Mouse (Mus musculus): ENCODE results near the gene Arf1. TPM values are rescaled to one million over a fixed set of nuclear protein-coding genes. Genes with fewer than 3 reads are reported as not detected.

Arf1 gene
- total RNA-seq, 2 experiments from 2014 or later = 445 to 470 TPM

DNA sequence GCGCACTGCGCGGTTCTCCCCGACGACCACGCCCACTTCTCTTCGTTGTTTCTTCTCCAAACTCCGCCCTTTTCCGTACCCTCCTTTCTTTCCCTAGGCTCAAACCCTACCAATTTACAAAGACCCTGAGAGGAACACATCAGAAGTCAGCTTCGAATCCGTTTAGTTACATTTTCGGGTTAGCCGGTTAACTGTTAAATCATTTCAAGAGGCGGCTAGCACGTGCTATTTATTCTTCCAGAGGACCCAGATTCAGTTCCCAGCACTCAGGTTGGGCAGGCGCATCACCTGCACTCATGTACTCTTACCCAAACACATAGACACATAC, 36.0 kb downstream of the Arf1 start, which contains the start of gene Guk1:
TSS of gene Guk1 (minus strand) at position 154 of the 328 bp plus-strand sequence.
- no peak for DNase-seq (ENCODE audit: low spot score in 2 of 2)

DNA sequence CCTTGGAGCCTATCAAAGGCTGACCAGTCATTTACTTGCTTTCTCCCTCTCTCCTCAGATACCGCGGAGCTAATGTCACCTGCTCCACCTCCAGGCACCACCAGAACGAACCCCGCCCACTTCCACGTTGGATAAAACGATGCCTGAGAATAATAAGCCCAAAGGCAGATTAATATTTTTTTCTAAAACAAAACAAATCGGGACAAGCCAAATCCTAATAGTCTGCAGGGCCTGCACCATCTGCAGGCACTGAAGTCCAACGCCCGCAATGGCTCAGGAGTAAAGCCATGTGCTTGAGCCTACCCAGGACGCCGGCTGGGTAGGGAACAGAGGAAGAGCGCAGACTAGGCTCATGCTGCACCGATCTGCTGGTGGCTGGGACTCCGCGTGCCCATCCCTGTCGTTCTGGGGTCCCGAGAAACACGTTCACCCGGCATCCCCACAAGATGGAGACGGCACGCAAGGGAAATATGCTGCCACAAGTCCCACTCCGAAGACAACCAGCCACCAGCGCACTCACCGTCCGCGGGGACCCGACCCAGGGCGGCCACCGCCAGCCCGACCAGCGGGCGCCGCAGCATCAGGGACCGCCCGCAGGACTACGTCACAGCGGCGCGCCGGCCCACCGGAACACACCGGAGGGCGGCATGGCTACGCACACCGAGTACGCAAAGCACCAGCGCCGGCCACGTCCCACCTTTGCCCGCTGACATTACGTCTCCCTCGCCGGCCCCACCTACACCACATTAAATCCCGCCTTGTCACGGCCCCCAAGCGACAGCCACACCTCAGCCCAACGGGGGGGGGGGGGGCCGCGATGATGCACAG, 36.6 kb downstream of the Arf1 start:
- peak; percentile 86 to 90 for DNase-seq (ENCODE audit: low spot score in 2 of 2)

DNA sequence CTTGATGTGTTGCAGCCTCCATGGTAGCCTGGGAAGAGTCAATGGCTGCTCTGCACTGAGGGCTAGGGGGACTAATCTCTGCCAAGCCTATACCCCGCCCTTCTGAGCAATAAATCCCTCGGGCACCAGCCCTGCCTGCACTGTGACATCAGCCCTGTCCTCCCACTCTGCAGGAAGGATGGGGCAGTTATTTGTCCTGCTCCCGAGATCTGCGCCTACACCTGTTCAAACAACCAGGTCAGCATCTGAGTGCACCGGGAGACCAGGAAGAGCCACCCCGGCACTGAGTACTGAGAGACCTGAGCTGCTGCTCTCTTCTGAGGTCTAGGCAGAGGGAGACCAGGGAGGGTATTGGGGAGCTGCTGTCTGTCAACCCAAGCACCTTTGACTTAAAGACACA, 40.4 kb downstream of the Arf1 start:
- DNase-seq (ENCODE audit: low spot score in 2 of 2) = no peak

DNA sequence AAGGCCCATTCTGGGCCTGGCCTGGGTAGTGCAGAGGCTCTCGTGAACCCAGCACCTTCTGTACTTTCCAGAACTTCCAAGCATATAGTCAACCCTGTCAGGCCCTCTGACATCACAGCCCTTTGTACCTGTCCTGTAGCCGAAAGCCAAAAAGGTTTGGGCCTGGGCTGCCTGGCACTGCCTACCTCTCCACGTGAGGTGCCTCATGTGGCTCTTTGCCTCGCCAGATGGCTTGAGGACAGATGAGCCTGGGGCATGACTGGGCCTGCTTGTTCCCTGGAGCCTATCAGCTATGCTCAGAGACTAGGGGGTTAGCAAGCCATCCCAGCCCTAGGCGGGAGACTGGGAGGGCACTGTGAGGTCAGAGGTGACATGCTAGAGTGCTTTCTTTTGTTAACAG, 42.6 kb downstream of the Arf1 start:
- no peak for DNase-seq (ENCODE audit: low spot score in 2 of 2)

DNA sequence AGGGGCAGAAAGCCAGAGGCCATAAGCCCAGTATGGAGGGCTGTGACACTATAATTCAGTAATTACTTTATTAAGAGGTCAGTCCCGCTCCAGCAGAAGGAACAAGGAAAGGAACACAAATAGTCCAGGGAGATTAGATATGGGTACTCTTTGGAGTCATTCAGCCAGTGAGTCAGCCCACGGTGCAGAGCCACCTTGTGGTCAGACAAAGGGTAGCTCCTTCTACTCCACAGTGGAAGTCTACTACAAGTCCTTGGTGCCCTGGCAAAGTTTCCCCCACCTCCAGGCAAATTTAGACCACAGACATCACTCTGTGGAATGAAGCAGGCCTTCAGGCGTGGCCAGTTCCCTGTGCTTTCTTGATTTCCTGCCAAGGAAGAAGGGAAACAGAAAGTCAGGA, 44.2 kb downstream of the Arf1 start:
- peak; percentile 51 to 68 for DNase-seq (ENCODE audit: low spot score in 2 of 2)

DNA sequence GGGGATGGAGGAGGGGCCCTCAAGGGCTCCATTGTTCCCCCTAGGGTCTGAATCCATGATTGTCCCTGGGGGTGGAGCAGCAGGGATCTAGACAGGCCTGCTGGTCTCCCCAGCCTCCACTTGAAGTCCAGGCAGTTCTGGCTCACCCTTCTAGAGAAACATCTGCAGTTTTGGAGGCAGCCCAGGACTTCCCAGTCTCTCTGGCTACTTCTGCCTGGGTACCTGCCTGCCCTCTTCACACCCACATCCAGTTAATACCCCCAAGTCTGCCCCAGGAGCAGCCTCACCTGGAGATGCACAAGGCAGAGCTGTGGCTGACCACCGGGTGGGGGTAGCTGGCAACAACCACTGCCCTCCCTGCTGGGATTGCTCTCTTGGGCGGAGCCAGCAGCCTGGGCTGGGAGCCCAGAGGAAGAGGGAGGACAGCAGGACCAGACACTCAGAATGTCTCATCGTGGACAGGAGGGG, 45.2 kb downstream of the Arf1 start, which contains the start of gene Gjc2:
TSS of gene Gjc2 (minus strand) at position 350 of the 468 bp plus-strand sequence.
- DNase-seq (ENCODE audit: low spot score in 2 of 2) = no peak

DNA sequence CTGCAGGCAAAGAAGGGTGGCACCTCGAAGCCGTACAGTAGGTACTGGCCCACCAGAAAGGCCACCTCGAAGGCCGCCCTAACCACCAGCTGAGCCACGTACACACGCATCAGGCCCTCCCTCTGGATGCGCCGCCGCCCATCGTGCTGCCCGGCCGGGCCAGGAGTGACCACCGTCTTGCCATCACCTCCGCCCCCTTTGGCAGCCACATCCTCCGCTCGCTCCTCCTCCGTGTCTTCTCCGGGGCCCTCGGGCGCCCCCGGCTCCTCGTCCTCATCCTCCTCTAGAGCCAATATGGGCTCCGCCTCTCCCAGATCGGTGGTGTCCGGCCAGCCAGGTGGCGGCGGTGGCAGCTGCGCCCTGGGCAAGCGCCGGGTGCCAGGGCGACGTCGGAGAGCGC, 51.1 kb downstream of the Arf1 start:
- no peak for DNase-seq (ENCODE audit: low spot score in 2 of 2)

DNA sequence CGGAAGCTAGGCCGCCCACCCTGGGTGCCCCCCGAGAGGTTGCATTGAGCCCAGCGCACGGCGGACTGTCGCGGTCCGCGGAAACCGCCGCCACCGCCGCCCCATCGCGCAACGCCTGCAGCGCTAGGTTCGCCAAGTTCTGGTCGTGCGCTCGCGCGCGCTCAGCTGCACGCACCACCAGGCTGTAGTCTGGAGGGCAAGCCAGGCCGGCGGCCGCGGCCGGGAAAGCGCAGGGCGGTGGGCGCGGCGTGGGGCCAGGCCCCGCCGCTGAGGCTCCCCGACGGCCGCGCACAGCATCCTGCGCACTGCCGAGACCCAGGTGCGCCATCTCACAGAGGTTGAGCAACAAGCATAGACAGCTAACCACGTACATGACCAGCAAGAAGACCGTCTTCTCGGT, 51.6 kb downstream of the Arf1 start:
- no peak for DNase-seq (ENCODE audit: low spot score in 2 of 2)

DNA sequence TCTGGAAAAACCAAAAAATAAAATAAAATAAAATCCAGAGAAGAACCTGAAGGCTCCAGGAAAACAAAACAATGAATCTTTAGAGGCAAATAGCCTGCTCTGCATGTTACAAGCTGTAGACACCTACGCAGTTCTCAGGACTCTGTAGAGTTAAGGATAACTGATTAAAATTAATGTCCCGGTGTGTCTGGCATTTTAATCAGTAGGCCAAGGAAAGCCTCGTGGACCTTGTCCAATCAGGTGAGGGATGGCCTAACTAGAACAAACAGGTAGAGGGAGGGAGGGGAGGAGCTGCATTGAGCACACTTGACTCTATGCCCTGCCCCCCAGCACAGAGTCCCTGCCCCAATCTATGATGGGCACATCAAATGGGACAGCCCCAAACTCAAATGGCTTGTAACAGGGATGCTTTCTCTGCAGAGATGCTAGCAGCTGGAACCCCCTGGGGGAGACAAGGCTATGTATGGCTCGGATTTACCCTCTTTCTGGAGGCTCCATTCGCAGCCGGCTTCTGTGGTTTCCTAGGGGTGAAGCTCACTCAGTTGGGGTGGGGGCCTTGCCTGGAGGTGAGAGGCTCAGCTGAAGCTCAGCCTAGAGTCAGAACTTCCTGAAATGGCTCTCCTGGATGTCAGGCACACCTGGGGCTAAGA, 53.8 kb downstream of the Arf1 start:
- no peak for DNase-seq (ENCODE audit: low spot score in 2 of 2)

DNA sequence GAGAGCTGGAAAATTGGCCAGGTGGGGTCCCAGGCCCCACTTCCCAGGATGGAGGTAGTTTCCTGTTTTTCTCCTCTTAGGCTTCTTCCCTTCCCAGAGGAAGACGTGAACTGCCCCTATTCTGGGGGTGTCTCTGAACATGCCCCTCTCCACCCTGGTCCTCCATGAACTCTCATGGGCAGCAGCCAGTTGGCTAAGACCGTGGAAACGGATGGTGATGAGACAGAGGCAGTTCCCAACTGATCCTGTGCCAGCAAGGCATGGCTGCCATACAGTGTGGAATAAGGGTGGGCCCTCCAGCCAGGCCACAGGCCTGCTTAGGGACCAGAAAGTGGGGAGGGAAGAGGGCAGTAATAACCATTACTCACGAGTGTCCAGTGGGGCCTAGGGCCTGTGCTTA, 57.5 kb downstream of the Arf1 start:
- no peak for DNase-seq (ENCODE audit: low spot score in 2 of 2)

DNA sequence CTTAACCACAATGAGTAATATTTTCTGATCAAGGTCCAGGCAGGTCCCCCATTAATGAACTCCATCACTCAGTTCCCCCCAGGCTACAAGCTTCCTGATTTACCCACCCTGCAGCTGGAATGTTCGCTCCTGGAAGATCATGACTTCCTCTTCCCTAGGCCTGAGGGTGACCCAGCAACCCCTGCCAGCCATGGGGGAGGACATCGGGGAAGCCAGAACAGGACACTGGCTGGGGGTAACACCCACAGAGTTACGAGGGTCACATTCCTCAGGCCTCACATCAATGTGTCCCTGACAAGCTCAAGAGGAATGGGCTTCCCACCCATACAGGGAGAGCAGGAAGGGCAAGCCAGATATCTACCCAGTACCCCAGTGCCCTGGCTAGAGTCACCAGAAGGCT, 58.3 kb downstream of the Arf1 start:
- no peak for DNase-seq (ENCODE audit: low spot score in 2 of 2)

DNA sequence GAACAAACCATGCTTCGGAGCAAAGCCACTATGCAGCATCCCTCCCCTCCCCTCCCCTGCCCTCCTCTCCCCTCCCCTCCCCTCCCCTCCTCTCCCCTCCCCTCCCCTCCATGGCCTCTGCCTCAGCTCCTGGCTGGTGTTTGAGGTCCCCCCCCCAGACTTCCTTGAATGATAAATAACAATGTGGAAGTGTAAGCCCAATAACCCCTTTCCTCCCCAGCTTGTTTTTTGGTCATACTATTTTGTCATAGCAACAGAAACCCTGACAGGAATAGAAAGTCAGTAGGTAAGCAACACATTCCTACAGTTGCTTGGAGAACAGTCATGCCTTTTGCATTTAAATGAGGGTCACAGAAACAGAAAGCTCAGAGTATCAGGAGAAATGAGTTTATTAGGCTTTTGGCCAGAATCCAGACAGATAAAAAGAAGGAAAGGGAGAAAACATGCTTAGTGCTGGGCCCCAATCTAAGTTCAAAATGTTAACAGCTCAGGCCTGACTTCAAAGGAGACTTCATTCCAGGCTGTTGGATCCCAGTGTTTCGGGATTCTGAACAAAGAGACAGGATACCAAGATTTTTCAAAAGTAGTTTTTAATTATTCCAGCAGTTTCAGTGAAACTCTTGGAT, 62.3 kb downstream of the Arf1 start:
- no peak for DNase-seq (ENCODE audit: low spot score in 2 of 2)

DNA sequence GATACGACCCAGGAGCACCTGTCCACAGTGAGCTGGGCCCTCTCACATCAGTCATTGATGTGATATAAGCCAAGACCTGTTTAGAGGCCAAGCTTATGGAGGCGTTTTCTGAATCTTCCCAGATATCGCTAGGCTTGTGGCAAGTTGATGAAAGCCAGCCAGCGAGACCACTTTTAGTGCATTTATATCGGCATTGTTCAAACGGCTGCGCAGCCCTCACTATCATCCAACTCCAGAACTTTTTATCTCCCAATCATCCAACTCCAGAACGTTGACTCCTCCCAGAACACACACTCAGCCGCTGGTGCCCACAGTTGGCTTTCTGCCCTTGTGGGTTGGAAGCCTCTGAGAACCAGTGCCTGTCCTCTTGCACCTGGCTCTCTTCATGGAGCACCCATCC, 63.7 kb downstream of the Arf1 start:
- DNase-seq (ENCODE audit: low spot score in 2 of 2) = no peak

DNA sequence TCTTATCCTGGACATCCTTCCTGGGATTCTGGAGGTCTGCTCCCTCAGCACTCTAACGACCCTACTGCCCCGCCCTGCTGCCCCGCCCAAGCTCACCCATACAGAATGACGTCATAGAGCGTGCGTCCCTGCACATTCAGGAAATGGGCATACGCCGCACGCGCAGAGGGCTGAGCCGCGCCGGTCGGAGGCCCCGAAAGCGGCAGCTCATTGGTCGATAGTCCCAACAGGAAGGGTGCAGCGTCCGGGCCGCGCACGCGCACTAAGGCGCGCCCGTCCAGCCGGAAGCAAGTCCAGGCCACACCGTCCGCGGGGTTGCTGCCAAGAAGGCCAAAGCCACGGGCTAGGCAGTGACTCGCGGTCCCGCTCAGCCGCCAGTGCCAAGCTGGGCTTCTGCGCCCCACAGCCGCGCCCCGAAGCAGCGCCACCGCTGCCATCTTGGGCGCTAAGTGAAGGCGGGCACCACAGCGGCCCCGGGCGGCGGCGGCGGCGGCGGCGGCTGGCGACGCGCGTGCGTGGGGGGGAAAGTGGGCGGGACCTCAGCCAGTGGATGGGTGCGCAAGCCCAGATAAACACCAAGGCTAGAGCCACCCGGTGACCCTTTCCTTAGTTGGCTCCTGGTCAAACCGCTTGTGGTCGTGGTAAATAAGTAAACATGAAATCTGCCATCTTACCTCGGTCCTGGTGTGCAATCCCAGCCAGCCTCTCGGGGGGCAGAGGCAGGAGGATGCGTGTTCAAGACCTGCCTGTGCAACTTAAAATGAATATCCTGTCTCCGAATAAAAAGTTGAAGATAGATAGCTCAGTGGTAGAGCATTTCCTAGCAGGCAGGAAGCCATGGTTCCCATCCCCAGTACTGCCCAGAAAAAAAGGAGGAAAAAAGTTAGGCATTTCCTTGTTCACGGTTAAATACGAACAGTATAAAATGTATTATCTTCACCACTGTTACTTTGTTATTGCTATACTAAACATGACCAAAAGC, 64.5 kb downstream of the Arf1 start, which contains the start of gene Iba57:
TSS of gene Iba57 (minus strand) at position 485 of the 982 bp plus-strand sequence.
- DNase-seq (ENCODE audit: low spot score in 2 of 2) = peak; percentile 96 to 97

DNA sequence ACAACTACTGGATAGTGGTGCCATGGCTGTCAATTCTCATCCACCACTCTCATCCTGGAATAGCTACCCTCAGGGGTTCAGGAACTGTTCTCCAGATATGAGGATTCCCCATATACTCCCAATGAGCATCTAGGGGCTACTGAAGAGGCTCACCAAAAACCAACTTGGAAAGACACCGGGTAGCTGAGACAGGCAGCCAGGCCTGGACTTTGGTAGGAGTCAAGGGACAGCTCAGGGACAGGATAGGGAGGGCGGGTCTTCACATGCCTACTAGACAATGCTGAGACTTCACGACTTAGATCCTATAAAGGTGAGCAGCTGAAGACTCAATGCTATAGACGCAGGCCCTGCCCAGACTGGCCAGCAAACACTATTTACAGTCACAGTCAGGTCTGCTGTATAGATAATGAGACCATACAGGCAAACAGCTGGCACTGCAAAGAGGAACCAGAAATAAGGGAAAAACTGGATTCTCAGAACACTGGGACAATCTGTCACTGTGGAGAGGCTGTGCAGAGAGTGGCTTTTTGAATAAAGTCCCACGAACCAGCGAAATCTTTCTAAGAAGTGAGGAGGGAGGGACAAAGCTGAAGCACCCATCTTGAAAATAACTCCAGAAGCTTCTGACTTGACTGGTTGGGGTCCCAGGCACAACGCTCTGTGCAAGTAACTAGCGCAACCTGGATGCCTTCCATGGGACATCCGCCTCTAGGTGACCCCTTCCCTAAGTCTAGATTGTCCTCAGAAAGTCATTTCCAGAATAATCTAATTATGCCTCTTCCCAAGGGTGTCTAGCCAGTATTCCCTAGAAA, 65.4 kb downstream of the Arf1 start:
- no peak for DNase-seq (ENCODE audit: low spot score in 2 of 2)

Other genes starting within 250 kb of the Arf1 start
- gene Obscn, start 91.9 kb downstream of the Arf1 start, total RNA-seq (2021) = 1 to 10 TPM; 2.9 TPM
- 10 to 100 TPM; 11.0 to 12.0 TPM for gene Iba57, start 64.5 kb downstream of the Arf1 start, total RNA-seq (2021)
- 1 to 10 TPM; 1.8 to 2.8 TPM for gene Gjc2, start 45.1 kb downstream of the Arf1 start, total RNA-seq (2021)
- 100 to 1,000 TPM; 123 to 125 TPM for gene Guk1, start 36.1 kb downstream of the Arf1 start, total RNA-seq (2021)
- gene Mrpl55, start 25.8 kb downstream of the Arf1 start, total RNA-seq (2021) = 10 to 100 TPM; 39.6 to 40.9 TPM
- gene 2310033P09Rik, start 19.9 kb downstream of the Arf1 start, total RNA-seq (2021) = 10 to 100 TPM; 24.7 to 25.5 TPM
- gene Wnt3a, start 62.5 kb upstream of the Arf1 start, total RNA-seq (2021) = not detected
- 1 to 10 TPM; 2.7 to 2.9 TPM for gene Wnt9a, start 78.7 kb upstream of the Arf1 start, total RNA-seq (2021)
- gene Prss38, start 147.4 kb upstream of the Arf1 start, total RNA-seq (2021) = not detected
- gene Jmjd4, start 221.8 kb upstream of the Arf1 start, total RNA-seq (2021) = 10 to 100 TPM; 30.3 to 30.6 TPM
- 100 to 1,000 TPM; 307 to 329 TPM for gene Snap47, start 222.9 kb upstream of the Arf1 start, total RNA-seq (2021)
- gene Zfp867, start 244.2 kb upstream of the Arf1 start, total RNA-seq (2021) = 1 to 10 TPM; 4.2 to 5.0 TPM